Mouse (Mus musculus): ENCODE results near the gene Rbp4. TPM values are rescaled to one million over a fixed set of nuclear protein-coding genes. Genes with fewer than 3 reads are reported as not detected.
A peak's percentile ranks its signal among the peaks of the same experiment; 100 is the strongest.

Gene Rbp4
- polyA plus RNA-seq, 1 experiment from 2014 or later, result 4.6 TPM

GRCm38 (mm10) chr19:38120123-38120760 is 4.8 kb downstream of the Rbp4 start:
- H3K36me3 ChIP-seq, result no peaks in the 10 kb centered on the region
- no peak for ATAC-seq (ENCODE audit: low read depth)
- no peak overlapping the region for H3K4me2 ChIP-seq
- H3K9me3 ChIP-seq, result no peaks in the 10 kb centered on the region
- peaks cover 5% of the 10 kb centered on the region; the same call in 1 of the 2 replicates for H3K4me1 ChIP-seq (replicated peaks)
- WGBS, result 87% methylated on average over 5 of the region's 5 CpGs
- H3K4me3 ChIP-seq, result no peak overlapping the region
- no peak overlapping the region for H3K9ac ChIP-seq
- H3K27me3 ChIP-seq, result peaks cover 32% of the 10 kb centered on the region
- H3K27ac ChIP-seq (replicated peaks), result no peak overlapping the region

DNA sequence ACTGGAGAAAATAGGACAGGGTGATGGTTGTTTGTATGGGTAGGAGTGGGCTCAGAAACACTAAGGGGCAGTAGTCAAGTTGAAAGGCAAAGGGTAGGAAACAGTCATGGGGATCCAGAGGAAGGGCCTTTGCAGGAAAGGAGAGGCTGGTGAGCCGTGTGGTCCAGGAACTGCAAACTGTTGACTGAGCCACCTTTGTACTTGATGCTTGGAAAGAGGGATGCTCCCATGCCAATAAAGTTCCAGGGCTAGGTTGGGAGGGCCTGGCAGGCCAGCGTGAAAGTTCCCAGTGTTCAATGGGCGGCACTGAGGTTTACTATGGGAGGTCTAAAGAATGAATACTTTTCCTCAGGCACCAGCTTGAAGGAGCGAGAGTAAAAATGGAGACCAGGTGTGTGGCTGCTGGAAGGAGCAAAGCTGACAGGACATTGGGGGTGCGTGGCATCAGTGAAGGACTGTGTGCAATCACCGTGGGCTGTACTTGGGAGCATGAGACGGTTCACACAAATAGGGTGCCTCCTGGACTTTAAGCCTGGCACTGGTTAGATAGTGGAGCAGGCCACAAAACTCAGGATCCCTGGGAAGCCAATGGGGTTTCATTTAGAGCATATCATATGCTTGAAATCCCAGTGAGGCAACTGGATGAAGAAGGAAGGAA is 10.1 kb downstream of the Rbp4 start:
- ATAC-seq (ENCODE audit: low read depth), result no peak
- Histone ChIP-seq H3K4me2 (no peak overlapping the region), H3K4me3 (no peak overlapping the region), H3K9ac (no peak overlapping the region), H3K27me3 (no peaks in the 10 kb centered on the region), H3K36me3 (no peaks in the 10 kb centered on the region), H3K9me3 (no peaks in the 10 kb centered on the region), H3K4me1 (replicated peaks) (no peaks in the 10 kb centered on the region), H3K27ac (replicated peaks) (no peak overlapping the region)
- 87% methylated on average over 7 of the region's 7 CpGs for WGBS

DNA sequence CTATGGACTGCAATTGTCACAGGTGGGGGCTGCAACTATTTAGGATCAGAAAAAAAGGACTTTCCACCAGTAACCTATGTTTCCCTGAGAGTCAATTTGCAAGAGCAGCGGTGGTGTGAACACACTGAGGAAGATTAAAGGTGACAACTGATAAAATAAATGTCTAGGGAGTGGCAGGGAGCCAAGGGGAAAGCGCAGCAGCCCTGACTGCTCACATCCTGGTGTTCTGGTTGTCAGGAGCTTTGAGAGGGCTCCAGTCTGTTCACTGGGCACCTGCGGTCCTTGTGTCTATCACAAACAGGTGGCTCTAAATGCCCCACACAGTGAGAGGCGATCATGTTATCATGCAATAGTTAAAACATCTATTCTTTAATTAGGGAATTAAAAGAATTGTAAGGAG is 12.5 kb downstream of the Rbp4 start:
- Histone ChIP-seq H3K27me3 (no peaks in the 10 kb centered on the region), H3K27ac (replicated peaks) (no peak overlapping the region), H3K36me3 (no peaks in the 10 kb centered on the region), H3K9ac (no peak overlapping the region), H3K9me3 (no peaks in the 10 kb centered on the region), H3K4me1 (replicated peaks) (no peaks in the 10 kb centered on the region), H3K4me3 (no peak overlapping the region), H3K4me2 (no peak overlapping the region)
- WGBS, result 55% methylated on average over 4 of the region's 4 CpGs
- no peak for ATAC-seq (ENCODE audit: low read depth)

DNA sequence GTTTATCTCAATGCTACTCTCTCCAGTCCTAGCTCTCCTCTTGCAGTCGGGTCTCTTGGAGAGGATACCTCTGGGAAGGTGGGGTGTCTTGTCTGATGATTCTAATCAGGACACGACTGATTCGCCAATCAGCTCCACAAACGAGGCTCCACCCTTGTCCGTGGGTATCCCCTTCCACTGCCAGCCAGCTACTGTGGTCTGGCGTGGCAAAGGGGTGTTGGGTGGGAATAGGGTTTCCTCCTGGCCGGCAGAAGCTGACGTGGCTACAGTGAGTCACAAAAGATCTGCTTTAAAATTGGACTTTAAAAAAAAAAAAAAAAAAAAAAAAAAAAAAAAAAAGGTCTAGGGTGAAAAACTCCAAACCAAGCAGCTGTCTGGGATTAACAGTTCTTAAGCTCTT is 14.0 kb downstream of the Rbp4 start:
- Histone ChIP-seq H3K9ac (no peak overlapping the region), H3K9me3 (no peaks in the 10 kb centered on the region), H3K27me3 (no peaks in the 10 kb centered on the region), H3K4me2 (no peak overlapping the region), H3K4me3 (no peak overlapping the region), H3K36me3 (no peaks in the 10 kb centered on the region), H3K27ac (replicated peaks) (no peak overlapping the region), H3K4me1 (replicated peaks) (no peaks in the 10 kb centered on the region)
- WGBS, result 85% methylated on average over 8 of the region's 8 CpGs
- no peak for ATAC-seq (ENCODE audit: low read depth)

- Histone ChIP-seq H3K27ac (replicated peaks) (no peak overlapping the region), H3K27me3 (no peaks in the 10 kb centered on the region), H3K4me3 (no peak overlapping the region), H3K9ac (no peak overlapping the region), H3K36me3 (no peaks in the 10 kb centered on the region), H3K4me2 (no peak overlapping the region), H3K9me3 (no peaks in the 10 kb centered on the region), H3K4me1 (replicated peaks) (no peaks in the 10 kb centered on the region)
- ATAC-seq (ENCODE audit: low read depth), result no peak
- WGBS, result 91% methylated on average over 15 of the region's 15 CpGs
Measured at GRCm38 (mm10) chr19:38109506-38110242, 15.4 kb downstream of the Rbp4 start.

DNA sequence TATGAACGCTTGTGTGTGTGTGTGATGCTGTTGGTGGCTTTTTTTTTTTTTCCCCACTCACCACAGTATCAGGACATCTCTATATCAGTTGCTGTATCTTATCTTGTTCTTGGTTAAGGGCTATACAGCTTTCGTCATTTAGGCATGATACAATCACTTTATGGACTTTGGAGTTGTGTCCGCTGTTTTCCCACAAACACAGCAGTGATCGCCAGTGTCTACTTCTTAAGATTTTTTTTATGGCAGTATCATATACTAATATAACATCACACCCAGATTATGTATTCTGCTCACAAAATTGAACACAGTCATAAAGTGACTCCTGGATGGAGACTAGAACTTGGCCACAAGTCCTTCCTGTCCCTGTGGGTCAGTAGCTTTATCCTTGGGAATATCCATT is 17.2 kb downstream of the Rbp4 start:
- H3K4me3 ChIP-seq, result no peak overlapping the region
- 93% methylated on average over 4 of the region's 4 CpGs for WGBS
- no peak for ATAC-seq (ENCODE audit: low read depth)

DNA sequence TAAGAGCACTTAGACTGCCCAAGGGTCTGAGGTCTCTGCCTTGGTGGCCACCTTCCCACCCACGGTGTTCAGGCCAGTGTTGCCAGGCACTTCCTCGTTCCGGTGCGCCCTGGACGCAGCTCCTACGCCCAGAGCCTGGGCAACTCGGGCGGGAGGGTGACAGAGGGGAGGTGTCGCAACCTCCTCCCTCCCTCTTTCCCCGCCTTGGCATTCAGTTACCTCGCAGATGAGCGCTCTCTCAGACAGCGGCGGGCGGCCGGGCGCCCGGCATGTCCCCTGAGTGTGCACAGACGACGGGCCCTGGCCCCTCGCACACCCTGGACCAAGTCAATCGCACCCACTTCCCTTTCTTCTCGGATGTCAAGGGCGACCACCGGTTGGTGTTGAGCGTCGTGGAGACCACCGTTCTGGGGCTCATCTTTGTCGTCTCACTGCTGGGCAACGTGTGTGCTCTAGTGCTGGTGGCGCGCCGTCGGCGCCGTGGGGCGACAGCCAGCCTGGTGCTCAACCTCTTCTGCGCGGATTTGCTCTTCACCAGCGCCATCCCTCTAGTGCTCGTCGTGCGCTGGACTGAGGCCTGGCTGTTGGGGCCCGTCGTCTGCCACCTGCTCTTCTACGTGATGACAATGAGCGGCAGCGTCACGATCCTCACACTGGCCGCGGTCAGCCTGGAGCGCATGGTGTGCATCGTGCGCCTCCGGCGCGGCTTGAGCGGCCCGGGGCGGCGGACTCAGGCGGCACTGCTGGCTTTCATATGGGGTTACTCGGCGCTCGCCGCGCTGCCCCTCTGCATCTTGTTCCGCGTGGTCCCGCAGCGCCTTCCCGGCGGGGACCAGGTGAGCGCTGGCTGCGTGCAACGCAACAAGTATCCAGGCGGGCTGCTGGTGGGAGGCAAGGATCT is 28.0 kb downstream of the Rbp4 start, which contains the start of gene Ffar4:
Gene Ffar4, plus strand, starts transcription at position 214 of the 901 bp plus-strand sequence.
- peak within 1 kb of the TSS; percentile 59 for H3K4me2 ChIP-seq
- no peaks in the 10 kb centered on the region for H3K36me3 ChIP-seq
- H3K27ac ChIP-seq (replicated peaks), result no peak within 1 kb of the TSS
- H3K4me3 ChIP-seq, result peak within 1 kb of the TSS; percentile 31
- H3K9me3 ChIP-seq, result no peaks in the 10 kb centered on the region
- H3K27me3 ChIP-seq, result peaks cover 49% of the 10 kb centered on the region
- H3K9ac ChIP-seq, result peak within 1 kb of the TSS; percentile 47; the same call in 1 of the 2 replicates
- 1% methylated on average over 76 of the region's 77 CpGs for WGBS
- ATAC-seq (ENCODE audit: low read depth), result peak; percentile 27; the same call in 1 of the 2 replicates
- H3K4me1 ChIP-seq (replicated peaks), result peaks cover 8% of the 10 kb centered on the region

More for the DNA sequence above, 17.2 kb downstream of the Rbp4 start:
- H3K9me3 ChIP-seq, result no peaks in the 10 kb centered on the region
- H3K27me3 ChIP-seq, result no peaks in the 10 kb centered on the region
- no peaks in the 10 kb centered on the region for H3K36me3 ChIP-seq
- H3K4me2 ChIP-seq, result no peak overlapping the region
- no peaks in the 10 kb centered on the region for H3K4me1 ChIP-seq (replicated peaks)
- H3K27ac ChIP-seq (replicated peaks), result no peak overlapping the region
- no peak overlapping the region for H3K9ac ChIP-seq

- peaks cover 14% of the 10 kb centered on the region for H3K4me1 ChIP-seq (replicated peaks)
- WGBS, result 15% methylated on average over 4 of the region's 4 CpGs
- H3K27ac ChIP-seq (replicated peaks), result no peak overlapping the region
- no peak for ATAC-seq (ENCODE audit: low read depth)
- H3K9ac ChIP-seq, result no peak overlapping the region
- no peaks in the 10 kb centered on the region for H3K9me3 ChIP-seq
- H3K4me3 ChIP-seq, result no peak overlapping the region
- H3K36me3 ChIP-seq, result no peaks in the 10 kb centered on the region
- peaks cover 49% of the 10 kb centered on the region for H3K27me3 ChIP-seq
- H3K4me2 ChIP-seq, result no peak overlapping the region
Measured at GRCm38 (mm10) chr19:38096231-38096630, 28.9 kb downstream of the Rbp4 start.

- Histone ChIP-seq H3K4me1 (replicated peaks) (peaks cover 10% of the 10 kb centered on the region), H3K4me3 (no peak overlapping the region), H3K27ac (replicated peaks) (no peak overlapping the region), H3K27me3 (peaks cover 21% of the 10 kb centered on the region), H3K9me3 (no peaks in the 10 kb centered on the region), H3K36me3 (no peaks in the 10 kb centered on the region), H3K9ac (no peak overlapping the region), H3K4me2 (no peak overlapping the region)
- ATAC-seq (ENCODE audit: low read depth), result no peak
- WGBS, result 20% methylated on average over 4 of the region's 4 CpGs
Measured at GRCm38 (mm10) chr19:38091512-38091985, 33.5 kb downstream of the Rbp4 start.

DNA sequence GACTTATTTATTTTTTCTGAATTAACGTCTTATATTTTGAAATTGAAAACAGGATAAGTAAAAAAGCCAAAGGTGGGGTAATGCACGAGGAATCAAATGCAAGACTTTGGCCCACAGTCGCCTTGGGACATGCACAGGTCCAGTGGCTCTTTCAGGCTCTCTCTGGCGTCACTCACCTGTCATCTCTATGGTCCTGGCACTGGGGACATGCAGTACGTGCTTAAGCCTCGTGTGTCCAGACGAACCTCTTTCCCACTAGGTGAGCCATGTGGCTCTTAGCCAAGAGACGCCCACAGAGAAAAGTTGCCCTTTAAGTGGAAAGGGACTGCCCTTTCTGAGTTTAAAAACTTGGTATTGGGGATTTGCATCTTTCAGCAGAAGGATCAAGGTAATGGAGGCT is 35.7 kb downstream of the Rbp4 start:
- Histone ChIP-seq H3K4me3 (no peak overlapping the region), H3K27me3 (0 out of 2 replicates have a peak, but pooled peaks cover 5% of the 10 kb centered on the region), H3K36me3 (no peaks in the 10 kb centered on the region), H3K4me1 (replicated peaks) (peaks cover 10% of the 10 kb centered on the region), H3K27ac (replicated peaks) (no peak overlapping the region), H3K9me3 (no peaks in the 10 kb centered on the region), H3K9ac (no peak overlapping the region), H3K4me2 (no peak overlapping the region)
- 88% methylated on average over 8 of the region's 8 CpGs for WGBS
- ATAC-seq (ENCODE audit: low read depth), result no peak

GRCm38 (mm10) chr19:38086948-38087551 is 38.0 kb downstream of the Rbp4 start:
- Histone ChIP-seq H3K4me2 (no peak overlapping the region), H3K27me3 (no peaks in the 10 kb centered on the region), H3K9me3 (no peaks in the 10 kb centered on the region), H3K27ac (replicated peaks) (no peak overlapping the region), H3K36me3 (no peaks in the 10 kb centered on the region), H3K4me1 (replicated peaks) (peaks cover 10% of the 10 kb centered on the region), H3K9ac (no peak overlapping the region), H3K4me3 (no peak overlapping the region)
- peak; percentile 56; the same call in 1 of the 2 replicates for ATAC-seq (ENCODE audit: low read depth)
- WGBS, result 61% methylated on average over 11 of the region's 11 CpGs

Data from neural tube, embryonic 13.5 days (tissue).